Mouse (Mus musculus) myocyte (in vitro differentiated cells): ENCODE data around the gene Kif20b. TPM values are rescaled to one million over a fixed set of nuclear protein-coding genes. Genes with fewer than 3 reads are reported as not detected.

ENCODE experiments used
- H3K27me3 ChIP-seq: one replicate; pipeline ENCODE4 v1.6.1; 2011; ENCODE audit not compliant: control insufficient read depth, insufficient read depth, insufficient read length
- H3K36me3 ChIP-seq: one replicate; pipeline ENCODE4 v1.6.1; 2011; ENCODE audit not compliant: control insufficient read depth, insufficient read depth
- H3K4me2 ChIP-seq: one replicate; pipeline ENCODE4 v1.6.1; 2011; ENCODE audit warnings: low read depth, control low read depth
- H3K4me3 ChIP-seq: one replicate; pipeline ENCODE4 v1.5.1; 2011; ENCODE audit warnings: mild to moderate bottlenecking, control low read depth, moderate library complexity
- H3K79me2 ChIP-seq: one replicate; pipeline ENCODE4 v1.6.1; 2011; ENCODE audit not compliant: control insufficient read depth, insufficient read depth
- H3ac ChIP-seq: one replicate; pipeline ENCODE4 v1.6.1; 2011; ENCODE audit not compliant: control insufficient read depth, insufficient read length
- CEBPB ChIP-seq: IDR thresholded peaks from 2 replicates; pipeline ENCODE4 v1.6.1; 2011; ENCODE audit warnings: mild to moderate bottlenecking, moderate library complexity; ENCODE audit not compliant: poor library complexity, insufficient read depth, severe bottlenecking
- E2F4 ChIP-seq: IDR thresholded peaks from one replicate; pipeline ENCODE4 v1.6.1; 2011; ENCODE audit warnings: mild to moderate bottlenecking, control low read depth, moderate library complexity; ENCODE audit not compliant: insufficient read depth
- MAX ChIP-seq: IDR thresholded peaks from one replicate; pipeline ENCODE4 v1.6.1; 2011; ENCODE audit warnings: low read depth, mild to moderate bottlenecking, control low read depth
- MYOD1 ChIP-seq, 3 experiments: IDR thresholded peaks; one replicate each; pipeline ENCODE4 v1.6.1; 2011; ENCODE audit warnings: control low read depth in 2 of 3, low read depth in 2 of 3, mild to moderate bottlenecking in 2 of 3, moderate library complexity in 1 of 3; ENCODE audit not compliant: insufficient read length in 2 of 3, control insufficient read depth in 1 of 3
- MYOG ChIP-seq, 3 experiments: IDR thresholded peaks; one replicate each; pipeline ENCODE4 v1.6.1; 2011; ENCODE audit warnings: control low read depth in 2 of 3, low read depth in 2 of 3, mild to moderate bottlenecking in 2 of 3; ENCODE audit not compliant: insufficient read length in 2 of 3, control insufficient read depth in 1 of 3, insufficient read depth in 1 of 3
- POLR2A ChIP-seq: IDR thresholded peaks from one replicate; pipeline ENCODE4 v1.6.1; 2011; ENCODE audit warnings: low read depth, mild to moderate bottlenecking, control low read depth, moderate library complexity; ENCODE audit not compliant: insufficient read length
- POLR2AphosphoS2 ChIP-seq: IDR thresholded peaks from one replicate; pipeline ENCODE4 v1.6.1; 2011; ENCODE audit warnings: low read depth, control low read depth; ENCODE audit not compliant: insufficient read length
- REST ChIP-seq: IDR thresholded peaks from one replicate; pipeline ENCODE4 v1.6.1; 2011; ENCODE audit warnings: mild to moderate bottlenecking, control low read depth, moderate library complexity; ENCODE audit not compliant: insufficient read depth, insufficient read length
- SRF ChIP-seq: IDR thresholded peaks from one replicate; pipeline ENCODE4 v1.6.1; 2011; ENCODE audit warnings: low read depth; ENCODE audit not compliant: control insufficient read depth, insufficient read length
- TCF12 ChIP-seq: IDR thresholded peaks from one replicate; pipeline ENCODE4 v1.6.1; 2011; ENCODE audit warnings: mild to moderate bottlenecking, control low read depth; ENCODE audit not compliant: poor library complexity, insufficient read depth, severe bottlenecking
- TCF3 ChIP-seq: IDR thresholded peaks from one replicate; pipeline ENCODE4 v1.6.1; 2011; ENCODE audit warnings: low read depth, control low read depth; ENCODE audit not compliant: insufficient read length
- USF1 ChIP-seq: IDR thresholded peaks from one replicate; pipeline ENCODE4 v1.6.1; 2011; ENCODE audit warnings: low read depth, mild to moderate bottlenecking, control low read depth, moderate library complexity
- polyA plus RNA-seq: library from polyadenylated mRNA; unstranded; fragments of >200 nt; fragmentation: generic; extraction: Trizol; gene quantifications from one replicate; pipeline ENCODE4 v1.2.1, GENCODE M21; 2012; ENCODE audit warnings: missing spikeins

Gene Kif20b
- polyA plus RNA-seq, 1 experiment = 1.9 TPM

DNA sequence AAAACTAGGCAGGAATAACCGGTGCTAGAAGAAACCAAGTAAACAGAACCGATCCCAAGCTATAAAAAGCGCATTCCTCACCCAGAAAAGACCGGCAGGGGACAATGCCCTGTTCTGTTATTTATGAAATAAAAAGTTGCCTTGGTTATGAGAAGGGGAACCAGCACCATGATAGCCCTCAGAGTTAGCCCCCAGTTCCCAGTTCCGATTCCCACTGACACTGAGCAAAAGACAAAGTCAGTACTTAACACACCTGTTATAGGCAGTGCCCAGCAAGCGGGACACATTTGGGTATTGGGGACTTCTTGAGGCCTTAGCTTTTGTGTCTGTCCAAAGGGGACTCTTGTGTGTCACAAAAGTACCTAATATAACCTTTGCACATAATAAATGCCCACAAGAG lies 42.5 kb upstream of the Kif20b start:
- no peak for TF ChIP-seq POLR2AphosphoS2
- no peak for TF ChIP-seq POLR2A
- TF ChIP-seq MYOD1 (IDR thresholded peaks at IDR 0.05; ENCODE audit: control insufficient read depth in 1 of 3, insufficient read length in 2 of 3, low read depth in 2 of 3) = no peak
- TF ChIP-seq USF1 = no peak
- no peak for TF ChIP-seq E2F4
- TF ChIP-seq TCF3 = no peak
- no peak for TF ChIP-seq CEBPB
- TF ChIP-seq TCF12 = no peak
- TF ChIP-seq MAX = no peak
- TF ChIP-seq MYOG (IDR thresholded peaks at IDR 0.05; ENCODE audit: control insufficient read depth in 1 of 3, insufficient read depth in 1 of 3, insufficient read length in 2 of 3, low read depth in 2 of 3) = no peak
- TF ChIP-seq REST = no peak
- no peak for TF ChIP-seq SRF
- peak overlapping the region; percentile 72 for H3ac ChIP-seq
- H3K27me3 ChIP-seq = no peaks in the 10 kb centered on the region
- peak overlapping the region; percentile 58 for H3K4me3 ChIP-seq
- no peaks in the 10 kb centered on the region for H3K36me3 ChIP-seq
- H3K79me2 ChIP-seq = peaks cover 29% of the 10 kb centered on the region
- peak overlapping the region; percentile 88 for H3K4me2 ChIP-seq

DNA sequence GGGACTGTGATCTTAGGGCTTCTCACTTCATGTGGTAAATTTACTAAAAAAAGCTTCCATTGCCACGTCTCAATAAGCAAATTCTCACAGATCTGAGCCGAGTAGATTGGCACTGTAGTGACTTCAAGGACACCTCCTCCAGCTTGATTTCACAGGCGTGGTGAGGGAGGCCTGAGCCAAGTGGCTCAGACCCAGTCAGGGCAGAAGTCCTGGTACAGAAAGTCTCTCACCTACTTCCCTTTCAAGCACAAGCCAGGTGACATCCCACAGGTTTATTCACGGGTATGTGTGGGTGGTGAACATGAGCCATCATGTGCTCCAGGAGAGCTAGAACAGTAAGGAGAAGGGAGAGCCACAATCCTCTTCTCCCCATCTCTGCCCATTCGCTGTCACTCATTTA lies 41.0 kb upstream of the Kif20b start:
- Histone ChIP-seq H3K27me3 (no peaks in the 10 kb centered on the region), H3K36me3 (no peaks in the 10 kb centered on the region), H3K4me3 (no peak overlapping the region), H3ac (no peak overlapping the region), H3K79me2 (peaks cover 16% of the 10 kb centered on the region), H3K4me2 (no peak overlapping the region)
- no peak for TF ChIP-seq TCF3
- TF ChIP-seq MAX = no peak
- TF ChIP-seq CEBPB = no peak

DNA sequence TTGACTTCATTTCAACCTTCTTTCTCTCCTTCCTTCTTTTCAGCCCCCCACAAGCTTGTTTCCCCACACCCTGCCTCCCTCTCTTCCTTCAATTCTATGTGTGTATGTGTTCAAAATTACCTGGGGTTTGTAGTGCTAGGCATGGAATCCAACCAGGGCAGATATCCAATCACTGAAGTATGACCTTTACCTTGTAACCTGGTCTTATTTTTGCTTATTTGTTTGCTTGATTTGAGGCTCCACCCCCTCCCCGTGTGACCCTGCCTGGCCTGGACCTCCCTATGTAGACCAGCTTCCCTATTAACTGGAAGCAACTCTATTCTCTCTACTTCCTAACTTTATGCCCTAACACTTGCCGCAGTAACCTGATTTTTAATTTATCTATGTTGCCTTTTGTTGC lies 39.7 kb upstream of the Kif20b start:
- Histone ChIP-seq H3K79me2 (peaks cover 3% of the 10 kb centered on the region), H3K36me3 (no peaks in the 10 kb centered on the region), H3K4me3 (no peak overlapping the region), H3K27me3 (no peaks in the 10 kb centered on the region), H3K4me2 (no peak overlapping the region), H3ac (no peak overlapping the region)
- TF ChIP-seq CEBPB = no peak
- TF ChIP-seq MYOD1 (IDR thresholded peaks at IDR 0.05; ENCODE audit: control insufficient read depth in 1 of 3, insufficient read length in 2 of 3, low read depth in 2 of 3) = no peak
- no peak for TF ChIP-seq E2F4
- TF ChIP-seq TCF3 = no peak

DNA sequence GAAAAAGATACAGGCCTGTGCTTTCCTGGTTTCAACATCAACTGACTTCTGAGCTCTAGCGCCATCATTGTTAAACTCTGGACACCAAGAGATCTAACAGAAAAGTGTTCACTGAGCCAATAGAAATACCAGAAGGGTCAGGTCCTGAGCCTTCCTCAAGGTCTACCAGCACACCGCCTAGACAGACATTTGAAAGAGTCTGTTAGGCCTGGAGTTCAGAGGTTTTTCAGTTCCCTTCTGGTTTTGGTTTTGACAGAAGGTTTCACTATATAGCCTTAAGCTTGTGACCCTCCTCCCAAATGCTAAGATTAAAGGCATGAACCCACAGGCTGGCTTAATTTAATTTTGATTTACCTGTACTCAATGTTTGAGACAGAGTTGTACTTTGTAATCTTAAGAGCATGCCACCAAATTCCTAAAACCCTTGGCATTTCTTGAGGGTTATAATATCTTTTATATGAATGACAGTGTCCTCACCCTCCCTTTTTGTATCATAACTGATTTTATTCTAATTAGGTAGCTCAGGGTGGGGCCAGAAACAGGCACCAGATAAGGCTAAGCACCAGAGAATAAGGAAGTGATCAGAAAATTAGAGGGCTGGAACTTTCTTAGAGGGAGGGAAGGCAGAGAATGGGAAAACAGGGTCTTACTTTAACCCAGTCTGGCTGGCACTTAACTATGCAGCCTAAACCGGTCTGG lies 38.5 kb upstream of the Kif20b start:
- TF ChIP-seq E2F4 = no peak
- no peak for TF ChIP-seq USF1
- no peak for TF ChIP-seq MYOD1 (IDR thresholded peaks at IDR 0.05; ENCODE audit: control insufficient read depth in 1 of 3, insufficient read length in 2 of 3, low read depth in 2 of 3)
- TF ChIP-seq REST = no peak
- TF ChIP-seq SRF = no peak
- TF ChIP-seq POLR2AphosphoS2 = no peak
- TF ChIP-seq MYOG (IDR thresholded peaks at IDR 0.05; ENCODE audit: control insufficient read depth in 1 of 3, insufficient read depth in 1 of 3, insufficient read length in 2 of 3, low read depth in 2 of 3) = no peak
- TF ChIP-seq TCF12 = no peak
- TF ChIP-seq CEBPB = no peak
- TF ChIP-seq MAX = no peak
- TF ChIP-seq POLR2A = no peak
- no peak for TF ChIP-seq TCF3
- Histone ChIP-seq H3K36me3 (no peaks in the 10 kb centered on the region), H3K27me3 (no peaks in the 10 kb centered on the region), H3K4me3 (no peak overlapping the region), H3ac (no peak overlapping the region), H3K79me2 (no peaks in the 10 kb centered on the region), H3K4me2 (no peak overlapping the region)

DNA sequence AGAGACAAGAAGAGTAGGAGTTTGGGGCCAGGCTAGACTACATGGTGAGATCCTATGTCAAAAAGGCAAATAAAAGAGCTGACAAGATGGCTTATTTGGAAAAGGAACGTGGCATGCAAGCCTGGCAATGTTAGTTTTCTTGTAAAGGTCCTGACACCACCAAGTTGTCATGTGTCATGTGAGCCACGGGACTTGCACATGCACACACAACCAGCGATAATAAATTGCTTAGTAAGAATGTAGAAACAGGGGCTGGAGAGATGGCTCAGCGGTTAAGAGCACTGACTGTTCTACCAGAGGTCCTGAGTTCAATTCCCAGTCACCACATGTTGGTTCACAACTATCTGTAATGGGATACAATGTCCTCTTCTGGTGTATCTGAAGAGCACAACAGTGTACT lies 35.8 kb upstream of the Kif20b start:
- no peak overlapping the region for H3K4me3 ChIP-seq
- TF ChIP-seq POLR2AphosphoS2 (no peak), E2F4 (no peak), CEBPB (no peak), SRF (no peak), TCF12 (no peak), POLR2A (no peak), MYOG (IDR thresholded peaks at IDR 0.05; ENCODE audit: control insufficient read depth in 1 of 3, insufficient read depth in 1 of 3, insufficient read length in 2 of 3, low read depth in 2 of 3) (no peak), REST (no peak), TCF3 (no peak)

More for the DNA sequence above, 35.8 kb upstream of the Kif20b start:
- H3K79me2 ChIP-seq = no peaks in the 10 kb centered on the region
- H3ac ChIP-seq = no peak overlapping the region
- no peaks in the 10 kb centered on the region for H3K36me3 ChIP-seq
- H3K27me3 ChIP-seq = no peaks in the 10 kb centered on the region
- no peak overlapping the region for H3K4me2 ChIP-seq
